7 mouse cellular contexts compared by ENCODE assay signal in the genomic region with DNA sequence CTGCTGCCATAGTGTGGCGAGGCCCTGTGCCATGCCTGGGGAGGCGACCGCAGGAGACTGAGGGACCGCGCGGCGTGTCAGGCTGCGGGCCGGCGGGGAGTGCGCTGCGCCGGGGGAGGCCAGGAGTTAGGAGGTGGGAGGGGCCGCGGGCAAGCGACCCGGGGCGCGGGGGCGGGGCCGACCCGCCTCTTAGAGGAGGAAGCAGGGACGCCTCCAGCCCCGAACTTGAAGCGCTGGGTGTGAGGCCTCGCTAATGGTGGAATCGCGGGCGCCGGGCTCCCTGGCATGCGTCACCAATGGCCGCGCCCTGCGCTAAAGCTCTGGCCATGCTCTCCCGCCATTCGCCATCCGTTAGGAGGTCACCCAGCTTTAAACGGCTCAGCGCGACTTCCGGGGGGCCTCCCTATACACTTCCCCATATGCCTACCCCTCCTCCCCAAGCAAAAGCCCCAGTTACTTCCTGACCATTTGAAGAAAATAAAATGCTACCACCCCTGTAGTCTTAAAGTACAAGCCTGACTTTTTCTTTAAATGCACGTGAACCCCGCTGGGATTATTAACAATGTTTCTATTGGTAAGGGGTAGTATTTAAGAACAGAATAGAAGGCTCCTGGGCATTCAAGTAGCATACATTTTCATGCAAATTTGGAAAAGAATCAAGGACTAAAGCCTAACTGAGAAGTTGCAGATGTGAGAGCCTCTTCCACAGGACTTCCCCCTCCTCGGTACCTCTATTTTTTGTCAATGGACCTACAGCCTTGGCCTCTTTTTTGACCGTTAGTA. TPM values are rescaled to one million over a fixed set of nuclear protein-coding genes. Genes with fewer than 3 reads are reported as not detected.
A peak's percentile ranks its signal among the peaks of the same experiment; 100 is the strongest.
DNase-seq lines count a peak whose midpoint lies in the region; ATAC-seq lines count a peak whose summit lies in the region.

Gene Sms (minus strand): TSS at position 344 of the 783 bp plus-strand sequence.

- intact Hi-C loops in left cerebral cortex, postnatal 36 days (cut with DNase I): loop anchor here (2.0 kb wide), 1 partner anchor 109 kb away; no protein-coding TSS in a partner anchor

- 22% methylated on average over 45 of the region's 45 CpGs for WGBS in midbrain, embryonic 10.5 days

- no peaks in the 10 kb centered on the region; the same call in 1 of the 2 replicates for H3K9me3 ChIP-seq in midbrain, embryonic 10.5 days (replicated peaks)

- peak; percentile 70 to 86 for DNase-seq in adrenal gland, adult (ENCODE audit: inconsistent age in 2 of 2, low spot score in 1 of 2)
- peak; percentile 21 to 36 for DNase-seq in gastrocnemius, adult 8-10 months (ENCODE audit: low spot score in 2 of 2)
- DNase-seq in induced T-regulatory cell, adult 2 months (ENCODE audit: low read depth): peak; percentile 84
- peak; percentile 31 to 49 for DNase-seq in left cerebral cortex, postnatal 36 days (ENCODE audit: low spot score in 2 of 2)
- DNase-seq in midbrain, embryonic 10.5 days (ENCODE audit: low spot score): peak; percentile 79
- DNase-seq in skeletal muscle tissue, adult 2 months (ENCODE audit: low read depth, low spot score): peak; percentile 40

- peak within 1 kb of the TSS; percentile 95 for H3K27ac ChIP-seq in midbrain, embryonic 10.5 days (replicated peaks)

- H3K4me1 ChIP-seq in midbrain, embryonic 10.5 days: peaks cover 16% of the 10 kb centered on the region

- no peaks in the 10 kb centered on the region for H3K36me3 ChIP-seq in midbrain, embryonic 10.5 days

- H3K27me3 ChIP-seq in midbrain, embryonic 10.5 days (ENCODE audit: low read depth, poor library complexity, severe bottlenecking): peaks cover 24% of the 10 kb centered on the region

- peak within 1 kb of the TSS; percentile 71 for H3K4me3 ChIP-seq in midbrain, embryonic 10.5 days

- ATAC-seq in common myeloid progenitor, adult 5-6 weeks (replicated peaks; ENCODE audit: low read depth, poor library complexity, severe bottlenecking): peak; percentile 81

RNA-seq across cellular contexts. Expression of gene Sms, which starts in this region (rescaled TPM):
- total RNA-seq in common myeloid progenitor, adult 5-6 weeks (2017): 57.9 and 86.5 TPM in 2 replicates
- 100 to 1,000 TPM in 1 of 4 experiments, 10 to 100 TPM in 3; 61.4 to 129 (median 75.3) TPM for total RNA-seq in gastrocnemius, adult 8-10 months (2022)
- 10 to 100 TPM; 66.3 to 76.7 TPM for total RNA-seq in left cerebral cortex, postnatal 36 days (2021)
- 86.3 and 102 TPM in 2 replicates for polyA plus RNA-seq in midbrain, embryonic 10.5 days (2016; fragmentation: Nextera tagmentation; extraction: Ambion mirVana)

Comparison
In these comparisons a context has a peak if more than half of its experiments do, and no peak if none do; other contexts are left out.
1. Peak in every context shown above with its lines: DNase-seq, ATAC-seq, H3K4me3 ChIP-seq and H3K27ac ChIP-seq.
2. DNase-seq: peak in every context shown above with its lines; median percentile 84 in induced T-regulatory cell, adult 2 months; 79 in midbrain, embryonic 10.5 days; 78 in adrenal gland, adult; 40 in left cerebral cortex, postnatal 36 days; 40 in skeletal muscle tissue, adult 2 months; 28 in gastrocnemius, adult 8-10 months.